Mouse (Mus musculus) E14TG2a.4 (cell line): ENCODE measurements around the gene Zdhhc20.

ENCODE experiments used
- CTCF ChIP-seq: conservative IDR thresholded peaks from 2 replicates; pipeline ENCODE4 v1.5.1; 2014; ENCODE audit warnings: low read length
- POU5F1 ChIP-seq: IDR thresholded peaks from 2 replicates; pipeline ENCODE4 v1.6.1; 2014; ENCODE audit warnings: low read length, borderline replicate concordance

GRCm38 (mm10) chr14:57934666-57935065 is 44.6 kb upstream of the Zdhhc20 start:
- TF ChIP-seq CTCF (no peak), POU5F1 (no peak)
